Mouse (Mus musculus): ENCODE results near the gene Nsd1. TPM values are rescaled to one million over a fixed set of nuclear protein-coding genes. Genes with fewer than 3 reads are reported as not detected.

The Nsd1 gene
- polyA plus RNA-seq, 1 experiment from 2014 or later = 59.3 TPM

- no peak overlapping the region for H3K4me2 ChIP-seq (replicated peaks)
- no peaks in the 10 kb centered on the region for H3K9me3 ChIP-seq
- H3K4me1 ChIP-seq = no peaks in the 10 kb centered on the region
- H3K36me3 ChIP-seq = no peaks in the 10 kb centered on the region
- no peak overlapping the region for H3K4me3 ChIP-seq
- no peak overlapping the region for H3K9ac ChIP-seq (replicated peaks)
- no peak overlapping the region for H3K27ac ChIP-seq (replicated peaks)
- no peak for ATAC-seq (replicated peaks)
- H3K27me3 ChIP-seq = no peaks in the 10 kb centered on the region
- WGBS = 88% methylated on average over 9 of the region's 9 CpGs
Observed at GRCm38 (mm10) chr13:55203740-55204139, 5.8 kb upstream of the Nsd1 start.

- Histone ChIP-seq H3K27ac (replicated peaks) (no peak overlapping the region), H3K4me2 (replicated peaks) (no peak overlapping the region), H3K4me1 (no peaks in the 10 kb centered on the region), H3K9me3 (no peaks in the 10 kb centered on the region), H3K9ac (replicated peaks) (no peak overlapping the region), H3K27me3 (no peaks in the 10 kb centered on the region), H3K36me3 (no peaks in the 10 kb centered on the region), H3K4me3 (no peak overlapping the region)
- 85% methylated on average over 8 of the region's 11 CpGs for WGBS
- ATAC-seq (replicated peaks) = no peak
Observed at GRCm38 (mm10) chr13:55204667-55205389, 4.8 kb upstream of the Nsd1 start.

GRCm38 (mm10) chr13:55205448-55206205, 4.0 kb upstream of the Nsd1 start:
- H3K4me3 ChIP-seq = no peak overlapping the region
- no peaks in the 10 kb centered on the region for H3K9me3 ChIP-seq
- 91% methylated on average over 6 of the region's 6 CpGs for WGBS
- H3K4me2 ChIP-seq (replicated peaks) = no peak overlapping the region
- no peak overlapping the region for H3K27ac ChIP-seq (replicated peaks)
- H3K36me3 ChIP-seq = no peaks in the 10 kb centered on the region
- no peak overlapping the region for H3K9ac ChIP-seq (replicated peaks)
- H3K27me3 ChIP-seq = no peaks in the 10 kb centered on the region
- ATAC-seq (replicated peaks) = no peak
- H3K4me1 ChIP-seq = peaks cover 7% of the 10 kb centered on the region; the same call in 1 of the 2 replicates

- no peak for ATAC-seq (replicated peaks)
- no peak overlapping the region for H3K27ac ChIP-seq (replicated peaks)
- peaks cover 26% of the 10 kb centered on the region for H3K4me1 ChIP-seq
- H3K9ac ChIP-seq (replicated peaks) = no peak overlapping the region
- H3K27me3 ChIP-seq = no peaks in the 10 kb centered on the region
- WGBS = 63% methylated on average over 13 of the region's 13 CpGs
- no peaks in the 10 kb centered on the region for H3K9me3 ChIP-seq
- H3K36me3 ChIP-seq = peaks cover 5% of the 10 kb centered on the region; the same call in 1 of the 2 replicates
- H3K4me3 ChIP-seq = no peak overlapping the region
- H3K4me2 ChIP-seq (replicated peaks) = no peak overlapping the region
Observed at GRCm38 (mm10) chr13:55208837-55209648, 539 bp upstream of the Nsd1 start.

- ATAC-seq (replicated peaks) = peak; percentile 51
- under 1% methylated on average over 58 of the region's 77 CpGs for WGBS
- Histone ChIP-seq H3K4me1 (peaks cover 38% of the 10 kb centered on the region), H3K9ac (replicated peaks) (peak overlapping the region; percentile 65), H3K4me3 (peak overlapping the region; percentile 55), H3K27me3 (no peaks in the 10 kb centered on the region), H3K4me2 (replicated peaks) (peak overlapping the region; percentile 88), H3K9me3 (no peaks in the 10 kb centered on the region), H3K27ac (replicated peaks) (peak overlapping the region; percentile 95), H3K36me3 (peaks cover 6% of the 10 kb centered on the region; the same call in 1 of the 2 replicates)
Observed at GRCm38 (mm10) chr13:55210193-55210970, 800 bp downstream of the Nsd1 start.

GRCm38 (mm10) chr13:55210971-55211220, 1.3 kb downstream of the Nsd1 start:
- H3K27me3 ChIP-seq = no peaks in the 10 kb centered on the region
- peaks cover 6% of the 10 kb centered on the region; the same call in 1 of the 2 replicates for H3K36me3 ChIP-seq
- ATAC-seq (replicated peaks) = no peak; the same call in 1 of the 2 replicates
- WGBS = 3% methylated on average over 17 of the region's 17 CpGs
- no peaks in the 10 kb centered on the region for H3K9me3 ChIP-seq
- H3K4me2 ChIP-seq (replicated peaks) = peak overlapping the region; percentile 88
- peak overlapping the region; percentile 65 for H3K9ac ChIP-seq (replicated peaks)
- peak overlapping the region; percentile 95 for H3K27ac ChIP-seq (replicated peaks)
- peaks cover 44% of the 10 kb centered on the region for H3K4me1 ChIP-seq
- H3K4me3 ChIP-seq = peak overlapping the region; percentile 55

GRCm38 (mm10) chr13:55211221-55212010, 1.8 kb downstream of the Nsd1 start:
- Histone ChIP-seq H3K36me3 (peaks cover 6% of the 10 kb centered on the region; the same call in 1 of the 2 replicates), H3K27me3 (no peaks in the 10 kb centered on the region), H3K9ac (replicated peaks) (peak overlapping the region; percentile 71), H3K27ac (replicated peaks) (peak overlapping the region; percentile 95), H3K4me2 (replicated peaks) (peak overlapping the region; percentile 88), H3K4me1 (peaks cover 49% of the 10 kb centered on the region), H3K4me3 (peak overlapping the region; percentile 55), H3K9me3 (no peaks in the 10 kb centered on the region)
- under 1% methylated on average over 29 of the region's 93 CpGs for WGBS
- peak; percentile 71 for ATAC-seq (replicated peaks)

- WGBS = 0% methylated on average over 9 of the region's 32 CpGs
- Histone ChIP-seq H3K27me3 (no peaks in the 10 kb centered on the region), H3K4me1 (peaks cover 53% of the 10 kb centered on the region)
Observed at GRCm38 (mm10) chr13:55212011-55212360, 2.4 kb downstream of the Nsd1 start.

GRCm38 (mm10) chr13:55212361-55213137, 3.0 kb downstream of the Nsd1 start:
- WGBS = under 1% methylated on average over 56 of the region's 58 CpGs
- ATAC-seq (replicated peaks) = peak; percentile 14; the same call in 1 of the 2 replicates

More at GRCm38 (mm10) chr13:55212011-55212360, 2.4 kb downstream of the Nsd1 start:
- peak; percentile 69 for ATAC-seq (replicated peaks)
- Histone ChIP-seq H3K9me3 (no peaks in the 10 kb centered on the region), H3K27ac (replicated peaks) (peak overlapping the region; percentile 95), H3K4me3 (peak overlapping the region; percentile 55), H3K36me3 (peaks cover 8% of the 10 kb centered on the region; the same call in 1 of the 2 replicates), H3K9ac (replicated peaks) (peak overlapping the region; percentile 71), H3K4me2 (replicated peaks) (peak overlapping the region; percentile 88)

DNA sequence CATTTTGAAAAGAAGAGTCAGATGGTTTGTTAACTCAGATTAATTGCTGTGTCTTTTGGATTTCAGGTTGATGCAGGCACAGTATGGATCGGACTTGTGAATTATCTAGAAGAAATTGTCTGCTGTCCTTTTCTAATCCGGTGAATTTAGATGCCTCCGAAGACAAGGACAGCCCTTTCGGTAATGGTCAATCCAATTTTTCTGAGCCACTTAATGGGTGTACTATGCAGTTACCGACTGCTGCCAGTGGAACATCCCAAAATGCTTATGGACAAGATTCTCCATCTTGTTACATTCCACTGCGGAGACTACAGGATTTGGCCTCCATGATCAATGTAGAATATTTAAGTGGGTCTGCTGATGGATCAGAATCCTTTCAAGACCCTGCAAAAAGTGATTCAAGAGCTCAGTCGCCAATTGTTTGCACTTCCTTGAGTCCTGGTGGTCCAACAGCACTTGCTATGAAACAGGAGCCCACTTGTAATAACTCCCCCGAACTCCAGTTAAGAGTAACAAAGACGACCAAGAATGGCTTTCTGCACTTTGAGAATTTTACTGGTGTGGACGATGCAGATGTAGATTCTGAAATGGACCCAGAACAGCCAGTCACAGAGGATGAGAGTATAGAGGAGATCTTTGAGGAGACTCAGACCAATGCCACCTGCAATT, 3.7 kb downstream of the Nsd1 start:
- Histone ChIP-seq H3K27me3 (no peaks in the 10 kb centered on the region), H3K27ac (replicated peaks) (peak overlapping the region; percentile 95), H3K4me3 (peak overlapping the region; percentile 55), H3K4me1 (peaks cover 66% of the 10 kb centered on the region), H3K9ac (replicated peaks) (peak overlapping the region; percentile 71), H3K9me3 (no peaks in the 10 kb centered on the region), H3K36me3 (peaks cover 11% of the 10 kb centered on the region; the same call in 1 of the 2 replicates), H3K4me2 (replicated peaks) (peak overlapping the region; percentile 88)
- ATAC-seq (replicated peaks) = no peak
- WGBS = 55% methylated on average over 10 of the region's 10 CpGs

More at GRCm38 (mm10) chr13:55212361-55213137, 3.0 kb downstream of the Nsd1 start:
- Histone ChIP-seq H3K4me2 (replicated peaks) (peak overlapping the region; percentile 88), H3K9ac (replicated peaks) (peak overlapping the region; percentile 71), H3K4me3 (peak overlapping the region; percentile 55), H3K36me3 (peaks cover 11% of the 10 kb centered on the region; the same call in 1 of the 2 replicates), H3K9me3 (no peaks in the 10 kb centered on the region), H3K27me3 (no peaks in the 10 kb centered on the region), H3K27ac (replicated peaks) (peak overlapping the region; percentile 95), H3K4me1 (peaks cover 59% of the 10 kb centered on the region)
